Mouse (Mus musculus) kidney, embryonic 14.5 days (tissue): ENCODE measurements around the gene Bcl9l. TPM values are rescaled to one million over a fixed set of nuclear protein-coding genes. Genes with fewer than 3 reads are reported as not detected.

Experiments used
- ATAC-seq: fragments of 200-750 bp; cut with Nextera tagmentation; 2 replicates; pipeline ENCODE4 v1.8.0; 2017; ENCODE audit warnings: moderate number of reproducible peaks, mild to moderate bottlenecking, moderate TSS enrichment, moderate library complexity; ENCODE audit not compliant: low FRiP score, low TSS enrichment
- H3K27ac ChIP-seq: fragments of 300-500 bp; sonication (generic); 2 replicates; pipeline ENCODE4 v1.5.1; 2014; ENCODE audit warnings: low read depth, mild to moderate bottlenecking, low read length, moderate library complexity, mixed read lengths
- H3K27me3 ChIP-seq: fragments of 300-500 bp; sonication (generic); 2 replicates; pipeline ENCODE4 v1.6.1; 2014; ENCODE audit warnings: mild to moderate bottlenecking, low read length; ENCODE audit not compliant: control insufficient read depth, insufficient read depth
- H3K36me3 ChIP-seq: fragments of 300-500 bp; sonication (generic); 2 replicates; pipeline ENCODE4 v1.6.1; 2014; ENCODE audit warnings: low read length, mixed read lengths; ENCODE audit not compliant: control insufficient read depth, insufficient read depth
- H3K4me1 ChIP-seq: fragments of 300-500 bp; sonication (generic); 2 replicates; pipeline ENCODE4 v1.6.1; 2014; ENCODE audit warnings: low read length, mixed read lengths; ENCODE audit not compliant: control insufficient read depth, insufficient read depth
- H3K4me2 ChIP-seq: fragments of 300-500 bp; sonication (generic); replicated peaks from 2 replicates; pipeline ENCODE4 v1.6.1; 2014; ENCODE audit warnings: low read depth, mild to moderate bottlenecking, low read length
- H3K4me3 ChIP-seq: fragments of 300-500 bp; sonication (generic); 2 replicates; pipeline ENCODE4 v1.5.1; 2014; ENCODE audit warnings: mild to moderate bottlenecking, low read length
- H3K9ac ChIP-seq: fragments of 300-500 bp; sonication (generic); 2 replicates; pipeline ENCODE4 v1.6.1; 2014; ENCODE audit warnings: low read depth, mild to moderate bottlenecking, low read length, moderate library complexity
- H3K9me3 ChIP-seq: fragments of 300-500 bp; sonication (generic); 2 replicates; pipeline ENCODE4 v1.6.1; 2016; ENCODE audit warnings: low read length; ENCODE audit not compliant: control insufficient read depth
- WGBS: fragments of 180-500 bp; shearing (Covaris S2); extraction: QIAGEN DNeasy Blood & Tissue Kit; methylation state at CpG from one replicate; pipeline ENCODE4 v1.1.7; 2014; 5-methylcytosine and 5-hydroxymethylcytosine counted together
- polyA plus RNA-seq: library from polyadenylated mRNA; unstranded; fragments of >200 nt; fragmentation: Nextera tagmentation; extraction: Ambion mirVana; gene quantifications from 2 replicates; pipeline ENCODE4 v1.2.1, GENCODE M21; 2014

Gene Bcl9l
- polyA plus RNA-seq, 1 experiment from 2014 or later = 14.5 TPM

GRCm38 (mm10) chr9:44500163-44500533 is 17.5 kb downstream of the Bcl9l start:
- Histone ChIP-seq H3K27me3 (no peaks in the 10 kb centered on the region), H3K9me3 (no peaks in the 10 kb centered on the region), H3K9ac (peak overlapping the region; percentile 42; the same call in 1 of the 2 replicates), H3K36me3 (peaks cover 29% of the 10 kb centered on the region), H3K27ac (peak overlapping the region; percentile 94; the same call in 1 of the 2 replicates), H3K4me1 (peaks cover 60% of the 10 kb centered on the region), H3K4me3 (peak overlapping the region; percentile 46), H3K4me2 (peak overlapping the region; percentile 80)
- 36% methylated on average over 5 of the region's 5 CpGs for WGBS
- ATAC-seq = no peak; the same call in 1 of the 2 replicates

DNA sequence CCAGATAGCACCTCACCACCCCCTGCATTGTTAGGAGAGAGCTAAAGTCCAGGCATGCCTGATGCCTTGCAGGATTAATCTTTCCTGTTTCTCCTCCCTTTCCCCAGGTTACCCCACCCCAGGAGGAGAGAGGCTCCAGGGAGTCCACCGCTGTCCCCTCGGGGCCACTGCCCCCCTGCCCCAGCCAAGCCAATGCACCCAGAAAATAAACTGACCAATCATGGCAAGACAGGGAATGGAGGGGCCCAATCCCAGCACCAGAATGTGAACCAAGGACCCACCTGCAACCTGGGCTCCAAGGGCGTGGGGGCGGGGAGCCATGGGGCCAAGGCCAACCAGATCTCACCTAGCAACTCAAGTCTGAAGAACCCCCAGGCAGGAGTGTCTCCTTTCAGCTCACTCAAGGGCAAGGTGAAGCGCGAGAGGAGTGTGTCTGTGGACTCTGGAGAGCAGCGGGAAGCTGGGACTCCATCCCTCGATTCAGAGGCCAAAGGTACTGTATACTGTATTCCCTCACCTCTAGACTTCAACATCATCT is 18.1 kb downstream of the Bcl9l start:
- Histone ChIP-seq H3K36me3 (peaks cover 35% of the 10 kb centered on the region), H3K4me3 (no peak overlapping the region), H3K27ac (no peak overlapping the region; the same call in 1 of the 2 replicates), H3K9me3 (no peaks in the 10 kb centered on the region), H3K4me2 (peak overlapping the region; percentile 80), H3K27me3 (no peaks in the 10 kb centered on the region), H3K4me1 (peaks cover 55% of the 10 kb centered on the region), H3K9ac (no peak overlapping the region)
- WGBS = 51% methylated on average over 8 of the region's 8 CpGs
- no peak for ATAC-seq

- Histone ChIP-seq H3K4me2 (no peak overlapping the region), H3K9me3 (no peaks in the 10 kb centered on the region), H3K27me3 (no peaks in the 10 kb centered on the region), H3K4me1 (peaks cover 54% of the 10 kb centered on the region), H3K9ac (no peak overlapping the region), H3K4me3 (no peak overlapping the region), H3K27ac (0 out of 2 replicates have a peak overlapping the region, but pooled peaks have one; percentile 20), H3K36me3 (peaks cover 41% of the 10 kb centered on the region)
- WGBS = 57% methylated on average over 10 of the region's 10 CpGs
- ATAC-seq = no peak
These were observed 18.7 kb downstream of the Bcl9l start for GRCm38 (mm10) chr9:44501206-44501879.

GRCm38 (mm10) chr9:44502006-44502405 is 19.4 kb downstream of the Bcl9l start:
- Histone ChIP-seq H3K4me1 (peaks cover 48% of the 10 kb centered on the region), H3K27me3 (no peaks in the 10 kb centered on the region), H3K4me2 (no peak overlapping the region), H3K36me3 (peaks cover 48% of the 10 kb centered on the region), H3K9ac (no peak overlapping the region), H3K9me3 (no peaks in the 10 kb centered on the region), H3K27ac (no peak overlapping the region), H3K4me3 (no peak overlapping the region)
- no peak for ATAC-seq
- 0% methylated on average over 4 of the region's 4 CpGs for WGBS

DNA sequence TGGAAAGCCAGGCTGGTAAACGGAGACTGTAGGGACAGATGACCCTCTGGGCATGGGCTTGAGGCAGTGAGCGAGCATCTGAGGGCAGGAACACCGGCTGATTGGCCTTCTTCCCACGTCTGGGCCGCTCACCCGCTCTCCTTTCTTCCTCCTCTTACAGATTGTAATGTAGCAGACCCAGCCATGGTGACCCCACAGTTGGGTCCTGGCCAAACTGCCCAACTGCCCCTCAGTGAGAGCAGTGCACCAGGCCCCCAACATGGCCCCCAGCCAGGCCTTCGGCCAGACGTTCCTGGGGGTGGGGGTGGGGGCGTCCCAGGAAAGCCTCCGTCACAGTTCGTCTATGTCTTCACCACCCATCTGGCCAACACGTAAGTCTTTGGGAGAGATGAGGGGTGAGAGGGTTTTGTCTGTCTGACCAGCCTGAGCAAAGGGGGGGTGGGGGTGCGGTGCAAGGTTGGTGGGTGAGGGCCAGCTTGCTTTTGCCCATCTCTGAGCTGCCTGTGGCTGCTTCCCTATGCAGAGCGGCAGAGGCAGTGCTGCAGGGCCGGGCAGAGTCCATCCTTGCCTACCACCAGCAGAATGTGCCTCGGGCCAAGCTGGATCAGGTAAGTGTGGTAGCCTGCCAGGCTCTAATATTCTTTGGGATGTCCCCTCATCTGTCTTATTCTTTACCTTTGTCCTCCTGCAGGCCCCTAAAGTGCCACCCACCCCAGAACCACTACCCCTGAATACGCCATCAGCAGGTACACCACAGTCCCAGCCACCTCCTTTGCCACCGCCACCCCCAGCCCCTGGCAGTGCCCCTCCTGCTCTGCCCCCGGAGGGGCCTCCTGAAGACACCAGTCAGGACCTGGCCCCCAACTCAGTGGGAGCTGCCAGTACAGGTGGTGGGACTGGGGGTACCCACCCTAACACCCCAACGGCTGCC is 22.5 kb downstream of the Bcl9l start:
- no peaks in the 10 kb centered on the region for H3K27me3 ChIP-seq
- no peak overlapping the region for H3K4me3 ChIP-seq
- H3K9me3 ChIP-seq = no peaks in the 10 kb centered on the region
- ATAC-seq = no peak
- WGBS = 76% methylated on average over 20 of the region's 20 CpGs
- H3K27ac ChIP-seq = no peak overlapping the region
- H3K4me1 ChIP-seq = peaks cover 30% of the 10 kb centered on the region
- peaks cover 72% of the 10 kb centered on the region for H3K36me3 ChIP-seq
- no peak overlapping the region for H3K9ac ChIP-seq
- H3K4me2 ChIP-seq = no peak overlapping the region

GRCm38 (mm10) chr9:44505824-44506467 is 23.3 kb downstream of the Bcl9l start:
- Histone ChIP-seq H3K27me3 (no peaks in the 10 kb centered on the region), H3K9ac (no peak overlapping the region), H3K36me3 (peaks cover 67% of the 10 kb centered on the region), H3K27ac (no peak overlapping the region), H3K4me3 (no peak overlapping the region), H3K4me2 (no peak overlapping the region), H3K9me3 (no peaks in the 10 kb centered on the region), H3K4me1 (peaks cover 25% of the 10 kb centered on the region)
- no peak for ATAC-seq
- 59% methylated on average over 23 of the region's 23 CpGs for WGBS

GRCm38 (mm10) chr9:44506566-44506965 is 23.9 kb downstream of the Bcl9l start:
- peaks cover 20% of the 10 kb centered on the region for H3K4me1 ChIP-seq

GRCm38 (mm10) chr9:44507345-44507744 is 24.7 kb downstream of the Bcl9l start:
- no peaks in the 10 kb centered on the region for H3K9me3 ChIP-seq
- no peaks in the 10 kb centered on the region for H3K27me3 ChIP-seq
- H3K27ac ChIP-seq = no peak overlapping the region
- no peak overlapping the region for H3K9ac ChIP-seq
- ATAC-seq = no peak
- H3K4me2 ChIP-seq = no peak overlapping the region
- no peak overlapping the region for H3K4me3 ChIP-seq
- WGBS = 87% methylated on average over 6 of the region's 6 CpGs
- H3K36me3 ChIP-seq = peaks cover 59% of the 10 kb centered on the region
- peaks cover 22% of the 10 kb centered on the region for H3K4me1 ChIP-seq

More at GRCm38 (mm10) chr9:44506566-44506965, 23.9 kb downstream of the Bcl9l start:
- Histone ChIP-seq H3K9ac (no peak overlapping the region), H3K36me3 (peaks cover 61% of the 10 kb centered on the region), H3K4me3 (no peak overlapping the region), H3K27me3 (no peaks in the 10 kb centered on the region), H3K27ac (no peak overlapping the region), H3K9me3 (no peaks in the 10 kb centered on the region), H3K4me2 (no peak overlapping the region)
- WGBS = 95% methylated on average over 13 of the region's 13 CpGs
- ATAC-seq = no peak
